Mouse (Mus musculus): ENCODE data around the gene Dync1i2.

DNA sequence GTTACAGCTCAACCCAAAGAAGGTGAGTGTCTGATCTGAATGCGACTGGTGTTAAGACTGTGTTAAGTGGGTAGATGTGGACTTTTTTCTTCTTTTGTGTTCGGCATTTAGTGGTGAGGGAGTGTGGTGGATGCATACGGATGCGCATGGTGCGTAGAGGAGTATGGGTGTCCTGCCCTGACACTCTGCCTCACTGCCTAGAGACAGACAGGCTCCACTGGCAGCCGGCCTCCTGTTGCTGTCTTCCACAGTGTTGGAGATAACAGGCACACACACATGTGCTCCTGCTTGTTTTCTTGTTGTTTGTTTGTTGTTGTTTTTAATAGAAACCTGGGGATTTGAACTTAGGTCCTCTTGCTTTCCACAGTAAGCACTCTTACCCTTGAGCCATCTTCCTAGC lies 24.5 kb downstream of the Dync1i2 start:
- TF ChIP-seq CTCF (IDR thresholded peaks at IDR 0.05; ENCODE audit: low read depth, low read length) (no peak), POLR2A (IDR thresholded peaks at IDR 0.05; ENCODE audit: borderline replicate concordance, low read depth, low read length) (no peak)
